Mouse (Mus musculus) right cerebral cortex, adult 2 months (tissue): ENCODE data around the gene Syce1l.

Source experiments
- DNase-seq, 2 experiments: peaks; one replicate each; pipeline ENCODE4 v3.0.0; 2021 to 2022; ENCODE audit warnings: low spot score in 2 of 2

The Syce1l gene

GRCm38 (mm10) chr8:113673300-113673699 lies 30.3 kb downstream of the Syce1l start:
- no peak for DNase-seq

GRCm38 (mm10) chr8:113674611-113675010 lies 31.6 kb downstream of the Syce1l start:
- no peak for DNase-seq

- DNase-seq = no peak
These were observed 32.3 kb downstream of the Syce1l start for GRCm38 (mm10) chr8:113675281-113675680.

GRCm38 (mm10) chr8:113676811-113677210 lies 33.8 kb downstream of the Syce1l start:
- DNase-seq = no peak

GRCm38 (mm10) chr8:113679361-113679760 lies 36.3 kb downstream of the Syce1l start:
- no peak for DNase-seq

- DNase-seq = no peak
These were observed 45.0 kb downstream of the Syce1l start for GRCm38 (mm10) chr8:113687889-113688542.

GRCm38 (mm10) chr8:113688543-113688915 lies 45.5 kb downstream of the Syce1l start:
- no peak for DNase-seq

- DNase-seq = no peak
These were observed 48.8 kb downstream of the Syce1l start for GRCm38 (mm10) chr8:113691622-113692343.

GRCm38 (mm10) chr8:113704968-113705367 lies 62.0 kb downstream of the Syce1l start:
- DNase-seq = no peak
